Mouse (Mus musculus) MEL (cell line): Measurements from ENCODE around the gene 9130023H24Rik. TPM values are rescaled to one million over a fixed set of nuclear protein-coding genes. Genes with fewer than 3 reads are reported as not detected.

Source experiments
- DNase-seq: peaks from one replicate; pipeline ENCODE4 v3.0.0; 2011; ENCODE audit warnings: low read depth, low spot score
- H3K27ac ChIP-seq: 2 replicates; pipeline ENCODE4 v1.5.1; 2012; ENCODE audit warnings: low read depth, mild to moderate bottlenecking, control low read depth, low read length, moderate library complexity; ENCODE audit not compliant: control insufficient read depth
- H3K27me3 ChIP-seq, 2 experiments: fragments of 150-350 bp in 1 of 2; sonication (generic) in 1 of 2; 2 replicates each; pipeline ENCODE4 v1.6.1; 2012; ENCODE audit warnings: low read length in 2 of 2, mild to moderate bottlenecking in 2 of 2, improper control_type of control experiment in 1 of 2, moderate library complexity in 1 of 2; ENCODE audit not compliant: insufficient read depth in 2 of 2, control insufficient read depth in 1 of 2
- H3K36me3 ChIP-seq, 2 experiments: 2 replicates each; pipeline ENCODE4 v1.6.1; 2012 to 2014; ENCODE audit warnings: low read length in 2 of 2, improper control_type of control experiment in 1 of 2, inconsistent platforms in 1 of 2, mild to moderate bottlenecking in 1 of 2; ENCODE audit not compliant: insufficient read depth in 2 of 2, control insufficient read depth in 1 of 2
- H3K4me1 ChIP-seq, 2 experiments: fragments of 150-350 bp in 1 of 2; sonication (generic) in 1 of 2; 2 replicates each; pipeline ENCODE4 v1.6.1; 2012; ENCODE audit warnings: low read length in 2 of 2, improper control_type of control experiment in 1 of 2, mild to moderate bottlenecking in 1 of 2; ENCODE audit not compliant: insufficient read depth in 2 of 2, control insufficient read depth in 1 of 2
- H3K4me3 ChIP-seq, 2 experiments: fragments of 150-350 bp in 1 of 2; sonication (generic) in 1 of 2; 2 replicates each; pipeline ENCODE4 v1.5.1; 2012; ENCODE audit warnings: low read depth in 2 of 2, low read length in 2 of 2, mild to moderate bottlenecking in 2 of 2, moderate library complexity in 2 of 2, control low read depth in 1 of 2, improper control_type of control experiment in 1 of 2; ENCODE audit not compliant: control insufficient read depth in 1 of 2, insufficient read depth in 1 of 2
- H3K79me2 ChIP-seq: 2 replicates; pipeline ENCODE4 v1.6.1; 2012; ENCODE audit warnings: mild to moderate bottlenecking, low read length, moderate library complexity; ENCODE audit not compliant: control insufficient read depth, poor library complexity, insufficient read depth
- H3K9ac ChIP-seq: 2 replicates; pipeline ENCODE4 v1.6.1; 2012; ENCODE audit warnings: low read depth, mild to moderate bottlenecking, control low read depth, low read length, moderate library complexity; ENCODE audit not compliant: control insufficient read depth, poor library complexity, severe bottlenecking
- H3K9me3 ChIP-seq: fragments of 150-350 bp; sonication (generic); replicated peaks from 2 replicates; pipeline ENCODE4 v1.6.1; 2012; ENCODE audit warnings: mild to moderate bottlenecking, low read length, improper control_type of control experiment, moderate library complexity; ENCODE audit not compliant: insufficient read depth
- CHD1 ChIP-seq: IDR thresholded peaks from 2 replicates; pipeline ENCODE4 v1.6.1; 2012; ENCODE audit warnings: low read depth, mild to moderate bottlenecking, inconsistent platforms, low read length, improper control_type of control experiment
- CHD2 ChIP-seq: IDR thresholded peaks from 2 replicates; pipeline ENCODE4 v1.6.1; 2011; ENCODE audit warnings: low read length, improper control_type of control experiment
- CTCF ChIP-seq, 3 experiments: IDR thresholded peaks in 2 of 3; conservative IDR thresholded peaks in 1 of 3; 2 replicates each; pipeline ENCODE4 v1.5.1; 2011 to 2012; ENCODE audit warnings: low read length in 3 of 3, low read depth in 2 of 3, mild to moderate bottlenecking in 2 of 3, improper control_type of control experiment in 1 of 3, inconsistent platforms in 1 of 3, mixed read lengths in 1 of 3, moderate library complexity in 1 of 3; ENCODE audit not compliant: control insufficient read depth in 1 of 3, insufficient read depth in 1 of 3, poor library complexity in 1 of 3, severe bottlenecking in 1 of 3
- E2F4 ChIP-seq: IDR thresholded peaks from 2 replicates; pipeline ENCODE4 v1.6.1; 2011; ENCODE audit warnings: low read depth, low read length, improper control_type of control experiment, borderline replicate concordance
- ELF1 ChIP-seq: IDR thresholded peaks from 2 replicates; pipeline ENCODE4 v1.6.1; 2014; ENCODE audit warnings: low read depth, mild to moderate bottlenecking, inconsistent platforms, low read length, improper control_type of control experiment, moderate library complexity
- ETS1 ChIP-seq: IDR thresholded peaks from 2 replicates; pipeline ENCODE4 v1.6.1; 2012; ENCODE audit warnings: low read depth, mild to moderate bottlenecking, inconsistent platforms, low read length, improper control_type of control experiment, moderate library complexity
- GATA1 ChIP-seq: IDR thresholded peaks from 2 replicates; pipeline ENCODE4 v1.6.1; 2011; ENCODE audit warnings: low read depth, low read length, improper control_type of control experiment
- HCFC1 ChIP-seq: IDR thresholded peaks from 2 replicates; pipeline ENCODE4 v1.6.1; 2012; ENCODE audit warnings: low read depth, mild to moderate bottlenecking, inconsistent platforms, low read length, improper control_type of control experiment, moderate library complexity
- JUND ChIP-seq: IDR thresholded peaks from 2 replicates; pipeline ENCODE4 v1.6.1; 2011; ENCODE audit warnings: low read depth, mild to moderate bottlenecking, improper control_type of control experiment, low read length
- KAT2A ChIP-seq: conservative IDR thresholded peaks from 2 replicates; pipeline ENCODE4 v1.6.1; 2012; ENCODE audit warnings: low read depth, low read length, improper control_type of control experiment, inconsistent platforms
- MAFK ChIP-seq: IDR thresholded peaks from 2 replicates; pipeline ENCODE4 v1.6.1; 2011; ENCODE audit warnings: low read depth, mild to moderate bottlenecking, low read length, improper control_type of control experiment, borderline replicate concordance
- MAX ChIP-seq: IDR thresholded peaks from 2 replicates; pipeline ENCODE4 v1.6.1; 2011; ENCODE audit warnings: low read length, improper control_type of control experiment
- MAZ ChIP-seq: IDR thresholded peaks from 2 replicates; pipeline ENCODE4 v1.6.1; 2012; ENCODE audit warnings: low read depth, mild to moderate bottlenecking, inconsistent platforms, low read length, improper control_type of control experiment
- MEF2A ChIP-seq: IDR thresholded peaks from 2 replicates; pipeline ENCODE4 v1.6.1; 2014; ENCODE audit warnings: low read depth, mild to moderate bottlenecking, inconsistent platforms, low read length, improper control_type of control experiment; ENCODE audit not compliant: poor library complexity, insufficient replicate concordance, severe bottlenecking; ENCODE audit errors: extremely low read depth
- MXI1 ChIP-seq: IDR thresholded peaks from 2 replicates; pipeline ENCODE4 v1.6.1; 2011; ENCODE audit warnings: mild to moderate bottlenecking, low read depth, low read length, improper control_type of control experiment
- NELFE ChIP-seq: IDR thresholded peaks from 2 replicates; pipeline ENCODE4 v1.6.1; 2011; ENCODE audit warnings: low read depth, low read length, improper control_type of control experiment
- NRF1 ChIP-seq: IDR thresholded peaks from 2 replicates; pipeline ENCODE4 v1.6.1; 2014; ENCODE audit warnings: low read depth, mild to moderate bottlenecking, inconsistent platforms, low read length, improper control_type of control experiment, moderate library complexity; ENCODE audit not compliant: poor library complexity, insufficient read depth, severe bottlenecking
- POLR2A ChIP-seq, 2 experiments: IDR thresholded peaks; 2 replicates each; pipeline ENCODE4 v1.6.1; 2011 to 2012; ENCODE audit warnings: low read length in 2 of 2, mild to moderate bottlenecking in 2 of 2, control low read depth in 1 of 2, improper control_type of control experiment in 1 of 2, low read depth in 1 of 2, moderate library complexity in 1 of 2; ENCODE audit not compliant: control insufficient read depth in 1 of 2, insufficient read depth in 1 of 2, poor library complexity in 1 of 2
- POLR2AphosphoS2 ChIP-seq: IDR thresholded peaks from 2 replicates; pipeline ENCODE4 v1.6.1; 2011; ENCODE audit warnings: low read length, improper control_type of control experiment
- RAD21 ChIP-seq: IDR thresholded peaks from 2 replicates; pipeline ENCODE4 v1.6.1; 2011; ENCODE audit warnings: mild to moderate bottlenecking, low read depth, low read length, improper control_type of control experiment
- RCOR1 ChIP-seq: IDR thresholded peaks from 2 replicates; pipeline ENCODE4 v1.6.1; 2012; ENCODE audit warnings: low read depth, mild to moderate bottlenecking, inconsistent platforms, low read length, improper control_type of control experiment
- SIN3A ChIP-seq: IDR thresholded peaks from 2 replicates; pipeline ENCODE4 v1.6.1; 2012; ENCODE audit warnings: low read length, improper control_type of control experiment, inconsistent platforms
- TBP ChIP-seq: IDR thresholded peaks from 2 replicates; pipeline ENCODE4 v1.8.0; 2011; ENCODE audit warnings: low read depth, low read length, improper control_type of control experiment
- TCF12 ChIP-seq: IDR thresholded peaks from 2 replicates; pipeline ENCODE4 v1.6.1; 2014; ENCODE audit warnings: low read depth, mild to moderate bottlenecking, inconsistent platforms, low read length, improper control_type of control experiment, moderate library complexity
- UBTF ChIP-seq: IDR thresholded peaks from 2 replicates; pipeline ENCODE4 v1.6.1; 2012; ENCODE audit warnings: low read depth, mild to moderate bottlenecking, inconsistent platforms, low read length, improper control_type of control experiment, moderate library complexity, borderline replicate concordance; ENCODE audit not compliant: insufficient read depth
- USF1 ChIP-seq: IDR thresholded peaks from 2 replicates; pipeline ENCODE4 v1.6.1; 2014; ENCODE audit warnings: low read depth, mild to moderate bottlenecking, inconsistent platforms, low read length, improper control_type of control experiment, moderate library complexity
- ZMIZ1 ChIP-seq: IDR thresholded peaks from 2 replicates; pipeline ENCODE4 v1.6.1; 2012; ENCODE audit warnings: low read depth, mild to moderate bottlenecking, inconsistent platforms, low read length, improper control_type of control experiment, moderate library complexity
- polyA plus RNA-seq, 2 experiments: library from polyadenylated mRNA; stranded (reverse) in 1 of 2; unstranded in 1 of 2; fragments of >175 nt in 1 of 2; fragments of >200 nt in 1 of 2; gene quantifications; 2 replicates each; pipeline versions ENCODE4 v1.2.1 to v1.2.4; 2012; ENCODE audit warnings: low replicate concordance in 2 of 2, low read depth in 1 of 2; ENCODE audit not compliant: insufficient read length in 2 of 2, insufficient read depth in 1 of 2, missing spikeins in 1 of 2
- total RNA-seq: library from RNA; depleted of rRNA; stranded (reverse); fragments of 300-350 nt; gene quantifications from 2 replicates; pipeline ENCODE4 v1.2.3, GENCODE M21; 2012; rRNA removed

Gene 9130023H24Rik
- total RNA-seq (1.2 and 1.5 TPM in 2 replicates), polyA plus RNA-seq (under 1 TPM in 1 of 2 experiments, not detected in 1; 0.96 TPM)

GRCm38 (mm10) chr7:128237927-128238778, at the start of gene 9130023H24Rik:
TSS of gene 9130023H24Rik (minus strand) at chr7:128238031.
- Histone ChIP-seq H3K36me3 (peaks cover 0 to 7% of the 10 kb centered on the region in 2 experiments; a peak in 2 of 4 replicates), H3K27me3 (no peaks in the 10 kb centered on the region), H3K79me2 (peaks cover 6% of the 10 kb centered on the region), H3K27ac (peak within 1 kb of the TSS; percentile 99), H3K4me1 (peaks cover 0 to 11% of the 10 kb centered on the region in 2 experiments; a peak in 3 of 4 replicates), H3K9ac (peak within 1 kb of the TSS; percentile 94), H3K4me3 (peak within 1 kb of the TSS; percentile 80 to 93), H3K9me3 (no peaks in the 10 kb centered on the region)
- peak; percentile 99 for DNase-seq
- TF ChIP-seq E2F4 (peak; percentile 87), POLR2A (IDR thresholded peaks at IDR 0.05; ENCODE audit: control insufficient read depth in 1 of 2, insufficient read depth in 1 of 2, low read depth in 1 of 2, low read length in 2 of 2, poor library complexity in 1 of 2) (peak; percentile 41 to 70; a peak in 2 of 4 replicates), TCF12 (peak; percentile 69; the same call in 1 of the 2 replicates), JUND (no peak), SIN3A (peak; percentile 74), KAT2A (peak; percentile 66; the same call in 1 of the 2 replicates), CHD2 (no peak), NRF1 (peak; percentile 100), USF1 (peak; percentile 73), MAZ (peak; percentile 63; the same call in 1 of the 2 replicates), MEF2A (no peak), NELFE (peak; percentile 67), POLR2AphosphoS2 (no peak), CTCF (IDR thresholded peaks at IDR 0.05 in 2 of 3, conservative IDR thresholded peaks at IDR 0.05 in 1 of 3; ENCODE audit: control insufficient read depth in 1 of 3, insufficient read depth in 1 of 3, low read depth in 2 of 3, low read length in 3 of 3, poor library complexity in 1 of 3, severe bottlenecking in 1 of 3) (peak in 2 of 3 experiments; percentile 12 to 28; a peak in 2 of 6 replicates), GATA1 (peak; percentile 64; the same call in 1 of the 2 replicates), MAFK (no peak), ETS1 (peak; percentile 52; the same call in 1 of the 2 replicates), TBP (peak; percentile 66), ZMIZ1 (peak; percentile 53), ELF1 (peak; percentile 80), CHD1 (no peak), HCFC1 (peak; percentile 75), RAD21 (no peak), UBTF (no peak), MXI1 (peak; percentile 70), MAX (peak; percentile 80; the same call in 1 of the 2 replicates), RCOR1 (no peak)
